Mouse (Mus musculus): ENCODE results near the gene Ksr2. TPM values are rescaled to one million over a fixed set of nuclear protein-coding genes. Genes with fewer than 3 reads are reported as not detected.

The Ksr2 gene
- total RNA-seq, 2 experiments from 2014 or later, result 33.1 to 34.6 TPM

DNA sequence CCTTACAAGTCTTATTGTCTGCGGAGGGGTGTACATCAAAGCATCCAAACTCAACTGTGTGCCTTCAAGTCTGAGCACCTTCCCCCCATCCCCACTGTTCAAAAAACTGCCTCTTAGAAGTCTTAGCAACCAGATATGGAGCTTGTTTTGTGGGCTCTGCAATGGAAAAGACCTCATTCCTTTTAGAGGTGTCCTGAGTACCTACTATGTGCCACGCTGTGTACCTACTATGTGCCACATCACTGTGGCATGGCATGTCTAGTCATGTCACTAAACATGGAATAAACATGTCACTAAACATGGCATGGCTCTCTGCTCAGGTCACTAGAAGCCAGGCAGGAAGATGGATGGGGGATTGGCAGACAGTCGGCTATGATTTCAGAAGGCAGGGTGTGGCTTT lies 268.4 kb downstream of the Ksr2 start:
- DNase-seq (ENCODE audit: low spot score in 2 of 2), result no peak

DNA sequence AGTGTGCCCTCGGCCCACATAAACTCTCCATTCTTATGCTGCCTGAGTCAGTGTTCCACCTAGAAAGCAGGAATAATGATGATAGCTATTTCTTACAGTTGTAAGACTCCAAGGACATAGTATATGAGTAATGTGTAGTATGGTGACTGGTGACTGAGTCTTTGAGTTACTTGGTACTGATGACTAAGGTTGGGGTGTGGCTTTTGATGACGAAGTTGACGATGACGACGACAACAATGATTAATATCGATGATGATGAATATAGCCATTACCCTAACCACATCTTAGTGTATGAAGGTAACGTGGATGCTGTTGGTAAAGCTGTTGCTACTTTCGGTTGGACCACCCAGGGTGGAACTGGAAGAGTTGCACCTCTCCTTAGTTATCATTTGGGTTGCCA lies 270.7 kb downstream of the Ksr2 start:
- no peak for DNase-seq (ENCODE audit: low spot score in 2 of 2)

DNA sequence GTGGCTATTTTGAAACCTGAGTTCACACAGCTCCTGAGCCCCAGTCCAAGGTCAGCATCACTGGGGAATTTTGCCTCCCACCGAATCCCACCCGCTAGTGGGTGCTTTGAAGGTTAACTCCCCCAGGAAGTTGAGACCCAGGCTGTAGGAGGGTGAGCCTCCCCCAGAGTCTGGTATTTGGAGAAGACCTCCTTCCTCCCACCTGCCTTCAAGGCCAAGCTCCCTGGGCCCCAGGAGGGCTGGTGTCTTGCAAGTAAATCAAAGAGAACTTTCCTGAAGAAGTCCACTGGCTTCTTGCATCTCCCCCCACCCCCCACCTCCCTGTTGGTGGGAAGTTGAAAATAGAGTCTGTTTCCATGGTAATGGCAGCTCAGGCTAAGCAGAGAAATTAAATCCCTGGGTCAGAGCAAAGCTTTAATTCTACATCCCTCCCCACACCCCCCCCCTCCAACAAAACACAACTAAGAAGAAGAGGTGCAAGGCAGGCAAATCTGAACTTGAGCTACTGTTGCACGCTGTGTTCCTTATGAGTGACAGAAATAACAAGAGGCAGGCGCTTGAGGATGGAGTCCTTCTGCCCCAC lies 274.1 kb downstream of the Ksr2 start:
- no peak for DNase-seq (ENCODE audit: low spot score in 2 of 2)

DNA sequence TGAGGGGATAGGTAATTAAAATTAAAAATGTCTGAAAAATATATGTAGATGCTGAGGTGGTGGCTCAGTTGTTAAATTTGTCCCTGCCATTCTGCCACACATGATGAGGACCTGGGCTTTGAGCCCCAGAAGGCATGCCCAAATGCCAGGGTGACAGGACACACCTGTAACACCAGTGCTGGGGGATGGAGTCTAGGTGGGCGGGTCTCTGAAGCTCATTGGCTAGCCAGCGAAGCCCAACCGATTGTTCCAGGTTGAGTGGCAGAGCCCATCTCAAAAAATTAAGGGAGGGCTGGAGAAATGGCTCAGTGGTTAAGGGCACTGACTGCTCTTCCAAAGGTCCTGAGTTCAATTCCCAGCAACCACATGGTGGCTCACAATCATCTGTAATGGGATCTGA lies 274.9 kb downstream of the Ksr2 start:
- DNase-seq (ENCODE audit: low spot score in 2 of 2), result no peak

DNA sequence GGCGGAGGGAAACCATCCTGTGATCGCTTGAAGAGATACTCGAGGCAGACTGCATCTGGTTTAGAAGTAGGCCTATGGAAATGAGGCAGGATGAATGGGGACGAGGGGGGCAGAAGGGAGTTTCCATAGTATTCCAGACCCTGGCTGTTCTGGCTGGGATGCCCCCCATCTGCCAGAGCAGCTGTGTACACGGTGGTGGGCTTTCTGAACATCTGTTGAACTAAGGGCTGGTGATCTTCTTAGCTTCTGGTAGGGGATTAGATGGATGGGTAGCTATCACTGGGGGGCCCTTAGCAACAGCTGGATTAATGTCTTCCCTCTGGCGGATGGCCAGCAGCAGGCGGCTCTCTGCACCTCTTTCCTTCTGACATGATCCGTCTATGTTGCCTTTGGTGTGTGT lies 276.0 kb downstream of the Ksr2 start:
- no peak for DNase-seq (ENCODE audit: low spot score in 2 of 2)

DNA sequence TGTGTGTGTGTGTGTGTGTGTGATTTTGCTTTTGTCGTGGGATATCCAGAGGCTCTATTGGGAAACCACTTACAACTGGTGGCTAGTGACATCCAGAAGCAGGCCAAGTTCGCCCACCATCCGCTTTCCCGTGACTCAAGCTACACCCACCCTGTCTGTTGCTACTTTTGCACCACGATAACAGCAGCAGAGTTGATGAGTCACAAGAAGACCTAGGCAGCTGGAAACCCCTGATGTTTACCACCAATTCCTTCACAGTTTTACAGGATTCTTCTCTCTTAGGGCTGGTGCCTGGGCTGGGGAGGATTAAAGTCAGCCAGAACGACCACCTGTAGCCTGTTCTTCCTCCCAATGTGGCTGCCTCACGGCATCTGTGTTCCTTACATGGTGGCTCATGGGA lies 277.5 kb downstream of the Ksr2 start:
- no peak for DNase-seq (ENCODE audit: low spot score in 2 of 2)

DNA sequence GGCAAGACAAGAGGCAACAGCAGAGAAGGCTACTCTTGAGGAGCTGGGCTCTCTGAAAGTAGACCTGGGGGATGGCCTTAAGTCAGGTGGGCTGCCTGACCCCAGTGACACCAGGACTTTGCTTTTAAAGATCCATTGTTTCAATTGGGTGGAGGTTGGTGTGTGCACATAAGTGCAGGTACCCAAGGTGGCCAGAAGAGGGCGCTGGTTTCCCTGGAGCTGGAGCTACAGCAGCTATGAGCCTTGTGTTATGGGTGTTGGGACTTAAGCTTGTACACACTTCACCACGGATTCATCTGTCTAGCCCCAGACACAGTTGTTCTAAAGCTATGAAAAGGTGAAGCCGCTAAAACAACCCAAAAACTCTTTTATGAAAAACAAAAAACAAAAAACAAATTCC lies 279.8 kb downstream of the Ksr2 start:
- DNase-seq (ENCODE audit: low spot score in 2 of 2), result no peak

DNA sequence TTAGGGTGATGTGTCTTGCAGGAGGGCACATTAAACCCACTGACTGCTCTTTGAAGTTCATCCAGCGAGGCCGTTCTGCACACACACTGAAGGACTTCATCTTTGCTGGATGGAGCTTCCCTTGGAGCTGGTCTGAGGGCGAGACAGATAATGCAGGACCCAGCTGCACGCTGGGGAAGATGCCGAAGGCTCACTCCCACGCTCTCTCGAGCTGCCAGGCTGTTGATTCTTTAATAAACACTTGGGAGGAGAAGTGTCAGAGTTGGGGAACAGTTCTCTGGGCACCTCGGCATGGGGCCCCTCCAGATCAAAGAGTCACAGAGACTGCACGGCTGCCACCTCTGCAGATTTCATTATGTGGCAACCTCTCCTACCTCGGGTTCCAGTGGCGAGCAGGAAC lies 280.8 kb downstream of the Ksr2 start:
- no peak for DNase-seq (ENCODE audit: low spot score in 2 of 2)

DNA sequence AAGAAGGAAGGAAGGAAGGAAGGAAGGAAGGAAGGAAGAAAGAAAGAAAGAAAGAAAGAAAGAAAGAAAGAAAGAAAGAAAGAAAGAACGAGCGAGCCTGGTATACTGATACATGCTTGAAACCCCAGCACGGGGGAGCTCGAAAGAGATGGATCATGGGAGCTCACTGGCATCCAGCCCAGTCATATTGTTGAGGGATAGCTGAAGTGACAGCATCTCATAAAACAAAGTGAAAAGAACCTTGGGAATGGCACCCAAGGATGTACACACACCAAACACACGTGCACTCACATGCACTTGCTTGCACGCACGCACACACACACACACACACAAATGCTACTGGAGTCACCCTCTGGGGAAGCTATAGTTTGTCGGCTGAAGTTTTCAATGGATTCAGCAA lies 282.6 kb downstream of the Ksr2 start:
- DNase-seq (ENCODE audit: low spot score in 2 of 2), result no peak

DNA sequence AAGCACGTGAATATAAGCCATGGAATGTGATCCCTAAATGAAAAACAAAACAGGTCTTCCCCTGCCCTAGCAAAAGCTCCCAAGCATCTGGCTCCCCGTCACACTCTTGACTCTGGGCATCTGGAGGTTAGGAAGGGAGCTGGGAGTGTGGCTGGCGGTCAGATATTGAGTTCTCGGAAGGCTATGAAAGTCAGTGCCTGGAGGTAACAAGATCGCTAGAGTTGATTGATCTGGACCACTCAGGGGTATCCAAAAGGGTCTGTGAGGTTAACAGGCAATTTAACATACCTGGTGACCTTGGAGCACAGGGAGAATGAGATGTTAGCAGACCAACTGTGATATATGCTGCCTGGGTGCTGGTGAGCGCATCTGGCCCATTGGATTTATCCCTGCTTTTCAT lies 283.8 kb downstream of the Ksr2 start:
- DNase-seq (ENCODE audit: low spot score in 2 of 2), result no peak

DNA sequence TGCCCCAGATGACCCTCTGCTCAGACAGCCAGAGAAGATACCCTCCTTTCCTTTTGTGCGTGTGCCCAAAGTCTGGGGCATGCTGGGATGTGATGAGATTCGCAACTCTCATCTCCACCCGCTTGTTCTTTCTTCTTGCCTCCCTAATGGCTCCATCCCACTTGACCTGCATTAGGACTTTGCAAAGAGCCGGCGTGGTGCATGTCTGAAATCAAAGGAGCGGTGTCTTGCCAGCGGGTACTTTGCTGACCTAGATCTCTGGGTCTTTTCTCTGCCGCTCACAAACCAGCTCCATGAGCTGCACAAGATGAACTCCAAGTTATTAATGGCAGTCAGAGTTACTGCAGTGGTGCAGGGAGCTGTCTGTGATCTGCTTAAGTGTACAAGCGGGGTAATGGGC lies 290.6 kb downstream of the Ksr2 start:
- no peak for DNase-seq (ENCODE audit: low spot score in 2 of 2)

DNA sequence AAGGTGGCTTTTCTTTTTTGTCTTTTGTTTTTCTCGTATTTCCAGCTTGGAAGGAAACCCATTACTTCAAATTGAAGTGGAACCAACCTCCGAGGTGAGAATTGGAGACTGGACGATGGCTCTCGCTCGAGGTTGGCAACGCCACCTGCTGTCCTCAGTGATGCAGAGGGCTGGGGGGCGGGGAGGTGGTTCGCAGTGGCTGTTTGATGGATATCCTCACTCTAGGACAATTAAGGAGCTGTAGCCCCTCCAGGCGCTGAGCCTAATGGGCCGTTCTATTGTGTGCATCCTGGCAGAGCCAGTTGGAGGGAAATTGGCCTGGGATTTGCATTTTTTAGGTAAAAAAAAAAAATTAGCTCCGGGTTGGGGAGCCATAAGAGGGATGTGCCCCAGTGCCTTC lies 292.8 kb downstream of the Ksr2 start:
- no peak for DNase-seq (ENCODE audit: low spot score in 2 of 2)

DNA sequence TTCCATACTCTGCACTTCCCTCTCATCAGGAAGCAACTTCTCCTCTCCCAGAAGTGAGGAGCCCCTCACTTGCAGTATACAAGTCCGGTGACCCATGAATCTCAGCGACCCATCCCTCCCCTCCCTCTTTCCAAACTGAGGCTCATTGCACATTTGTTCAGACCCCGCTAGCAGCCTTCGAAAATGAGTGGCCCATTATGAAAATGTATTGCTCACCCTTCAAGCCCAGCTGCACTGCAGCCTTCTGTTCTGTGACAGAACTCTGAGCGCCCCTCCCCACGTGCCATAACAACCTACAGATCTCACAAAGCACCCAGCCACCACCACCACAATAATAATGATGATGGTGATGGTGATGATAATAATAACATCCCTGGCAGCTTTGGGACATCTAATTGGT lies 295.5 kb downstream of the Ksr2 start:
- no peak for DNase-seq (ENCODE audit: low spot score in 2 of 2)

DNA sequence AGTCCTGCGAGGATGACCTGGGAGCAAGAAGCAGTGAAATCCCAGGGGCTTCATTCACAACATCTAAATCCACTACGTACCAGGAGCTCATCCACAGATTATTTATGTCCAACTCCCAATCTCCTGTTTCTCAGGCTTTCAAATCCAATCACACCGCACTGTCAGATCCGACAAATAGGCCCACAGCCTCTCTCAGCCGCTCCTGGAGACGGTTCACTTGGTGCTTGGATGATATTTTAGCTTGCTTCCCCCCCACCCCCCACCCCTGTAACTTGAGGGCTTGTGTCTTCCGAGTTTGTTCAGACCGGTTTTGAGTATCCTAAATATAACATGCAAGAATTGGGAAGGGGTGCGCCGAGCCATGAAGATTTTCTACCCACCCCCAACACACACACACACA lies 297.8 kb downstream of the Ksr2 start:
- DNase-seq (ENCODE audit: low spot score in 2 of 2), result no peak

DNA sequence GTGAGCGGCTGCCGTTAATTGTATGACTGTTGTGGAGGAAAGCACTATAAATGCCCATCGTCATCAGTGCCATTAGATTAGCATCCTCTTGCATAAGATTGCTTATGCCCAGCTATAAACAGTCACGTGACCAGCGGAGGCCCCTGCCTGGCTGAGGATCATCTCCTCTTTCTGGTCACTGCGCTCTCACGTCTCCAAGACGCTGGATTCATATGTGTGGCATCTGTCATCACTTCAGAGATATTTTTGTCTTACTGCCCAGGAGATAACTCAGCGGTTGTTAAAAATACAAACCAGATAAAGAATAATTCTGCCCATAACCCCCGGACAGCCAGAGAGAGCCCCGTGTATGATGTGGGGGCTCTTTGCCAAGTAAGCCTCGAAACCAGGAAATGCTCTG lies 298.4 kb downstream of the Ksr2 start:
- no peak for DNase-seq (ENCODE audit: low spot score in 2 of 2)

DNA sequence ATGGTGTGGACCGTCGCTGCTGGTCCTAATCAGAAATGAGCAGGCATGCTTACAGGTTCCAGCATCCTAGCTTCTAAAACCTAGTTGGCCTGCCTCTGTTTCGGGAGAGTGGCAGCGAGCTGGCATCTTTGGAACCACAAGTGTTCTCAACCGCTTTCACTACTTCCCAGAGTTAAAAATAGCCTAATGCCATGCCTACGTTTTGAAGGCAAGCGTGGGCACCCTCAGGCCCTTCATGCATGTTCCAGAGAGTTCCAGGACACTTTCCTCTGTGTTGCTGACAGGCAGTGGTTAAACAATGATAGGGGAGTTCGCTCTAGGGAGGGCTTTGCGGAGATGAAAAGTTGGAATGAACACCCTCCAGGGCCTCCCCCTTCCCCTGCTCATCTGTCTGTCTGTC lies 303.3 kb downstream of the Ksr2 start:
- no peak for DNase-seq (ENCODE audit: low spot score in 2 of 2)

DNA sequence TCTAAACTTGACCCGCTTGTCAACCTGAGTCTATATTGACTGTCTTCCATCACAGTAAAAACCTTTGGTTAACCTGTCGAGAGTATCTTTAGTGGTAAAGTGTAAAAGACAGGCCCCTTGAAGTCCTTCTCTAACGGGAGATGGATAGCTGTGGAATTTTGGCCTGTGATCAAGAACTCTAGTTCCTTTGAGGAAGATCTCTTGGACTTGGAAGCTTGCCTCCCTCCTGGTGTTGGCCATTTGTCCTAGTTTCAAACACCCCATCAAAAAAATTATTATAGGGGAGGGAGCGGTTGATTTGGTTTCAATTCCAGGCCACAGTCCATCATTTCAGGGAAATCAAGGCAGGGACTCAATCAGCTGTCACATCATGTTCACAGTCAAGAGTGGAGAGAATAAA lies 309.5 kb downstream of the Ksr2 start:
- no peak for DNase-seq (ENCODE audit: low spot score in 2 of 2)

DNA sequence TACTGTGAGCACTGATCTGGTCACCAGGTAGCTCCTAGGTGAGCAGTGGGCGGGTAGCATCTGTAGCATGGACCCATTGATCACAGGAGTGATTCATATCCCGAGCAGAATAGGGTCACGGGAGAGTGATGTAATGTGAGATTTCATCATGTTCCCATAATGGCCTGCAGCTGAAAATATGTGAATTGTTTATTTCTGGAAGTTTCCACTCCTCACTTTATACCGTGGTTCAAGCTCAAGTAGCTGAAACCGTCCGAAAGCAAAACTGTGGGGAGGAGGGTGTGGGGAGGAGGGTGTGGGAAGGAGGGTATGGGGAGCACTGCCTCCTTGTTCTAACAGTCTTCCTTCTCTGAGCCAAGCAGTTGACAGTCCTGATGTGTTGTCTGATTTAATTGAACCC lies 312.7 kb downstream of the Ksr2 start:
- DNase-seq (ENCODE audit: low spot score in 2 of 2), result no peak

DNA sequence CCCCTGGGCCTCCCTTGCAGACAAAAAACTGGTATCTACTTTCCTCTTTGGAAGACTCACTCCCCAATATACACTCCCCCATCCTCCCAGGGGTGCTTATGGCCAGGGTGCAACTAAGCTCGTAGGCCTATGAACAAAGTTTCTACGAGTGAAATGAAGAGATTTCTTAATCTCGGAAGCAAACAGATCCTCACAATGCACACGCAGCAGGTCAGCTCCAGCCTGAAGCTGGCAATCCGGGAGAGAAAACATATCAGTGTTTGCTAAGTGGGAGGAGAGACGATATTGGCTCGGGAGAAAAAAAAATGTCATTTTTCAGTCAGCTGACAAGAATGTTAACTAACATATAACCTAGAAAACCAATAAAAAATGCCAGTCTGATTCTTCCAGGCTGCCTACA lies 313.3 kb downstream of the Ksr2 start:
- no peak for DNase-seq (ENCODE audit: low spot score in 2 of 2)

DNA sequence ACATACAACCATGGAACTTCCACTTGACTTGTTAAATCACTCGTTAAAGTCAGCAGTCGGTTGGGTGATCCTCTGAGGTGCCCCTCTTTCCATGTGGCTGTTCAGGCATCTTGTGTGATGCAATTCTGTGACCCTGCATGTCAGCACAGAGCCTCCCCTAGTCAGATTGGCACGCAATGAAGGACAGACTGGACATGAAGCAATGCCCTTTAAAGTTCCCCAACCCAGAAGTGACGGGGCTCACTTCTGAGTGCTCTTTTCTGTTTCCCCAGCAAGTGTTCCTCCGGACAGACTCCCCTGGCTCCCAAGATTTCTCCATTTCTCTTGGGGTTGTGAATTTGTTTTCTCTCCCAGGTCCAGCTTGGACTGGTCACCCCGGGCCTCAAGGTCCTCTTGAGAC lies 317.5 kb downstream of the Ksr2 start:
- no peak for DNase-seq (ENCODE audit: low spot score in 2 of 2)

DNA sequence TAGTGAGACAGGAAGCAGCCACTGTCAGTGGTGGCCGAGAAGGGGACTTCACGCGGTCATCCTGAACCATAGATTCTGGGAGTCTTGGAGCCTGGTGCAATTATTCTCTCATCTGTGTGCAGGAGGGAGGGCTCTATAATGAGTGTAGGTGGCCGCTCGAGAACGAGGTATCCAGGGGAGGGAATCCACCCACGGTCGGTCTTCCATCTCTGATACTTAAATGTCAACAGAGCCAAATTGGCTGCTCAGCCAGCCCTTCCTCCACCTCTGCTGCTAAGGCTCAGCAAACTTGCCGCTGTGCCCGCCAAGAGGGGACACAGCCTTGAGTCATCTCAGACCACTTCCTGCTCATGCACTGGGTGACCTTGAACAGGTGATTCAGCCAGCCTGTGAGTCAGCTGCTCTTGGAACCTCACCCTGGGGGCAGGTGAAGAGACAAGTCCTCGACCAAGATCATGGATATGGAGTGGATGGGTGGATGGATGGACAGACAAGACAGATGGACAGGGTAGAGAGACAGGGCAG lies 330.9 kb downstream of the Ksr2 start:
- DNase-seq (ENCODE audit: low spot score in 2 of 2), result no peak

DNA sequence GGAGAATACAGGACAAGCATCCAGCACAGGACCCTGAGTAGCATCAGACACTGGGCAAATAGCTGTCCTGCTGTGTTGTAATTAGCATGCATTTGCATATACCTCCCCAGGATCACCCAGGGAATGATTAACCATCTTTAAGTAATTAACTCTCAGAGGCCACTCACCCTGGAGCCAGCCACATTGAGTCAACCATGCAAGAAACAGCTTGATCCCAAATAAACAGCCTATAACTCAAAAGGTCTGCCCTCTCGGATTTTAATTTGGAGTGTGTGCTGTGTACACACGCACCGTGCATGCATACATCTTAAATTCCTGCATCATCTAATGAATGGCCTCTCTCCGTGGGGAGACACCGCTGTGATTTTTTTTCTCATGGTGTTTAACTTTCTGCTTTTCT lies 335.6 kb downstream of the Ksr2 start:
- no peak for DNase-seq (ENCODE audit: low spot score in 2 of 2)

DNA sequence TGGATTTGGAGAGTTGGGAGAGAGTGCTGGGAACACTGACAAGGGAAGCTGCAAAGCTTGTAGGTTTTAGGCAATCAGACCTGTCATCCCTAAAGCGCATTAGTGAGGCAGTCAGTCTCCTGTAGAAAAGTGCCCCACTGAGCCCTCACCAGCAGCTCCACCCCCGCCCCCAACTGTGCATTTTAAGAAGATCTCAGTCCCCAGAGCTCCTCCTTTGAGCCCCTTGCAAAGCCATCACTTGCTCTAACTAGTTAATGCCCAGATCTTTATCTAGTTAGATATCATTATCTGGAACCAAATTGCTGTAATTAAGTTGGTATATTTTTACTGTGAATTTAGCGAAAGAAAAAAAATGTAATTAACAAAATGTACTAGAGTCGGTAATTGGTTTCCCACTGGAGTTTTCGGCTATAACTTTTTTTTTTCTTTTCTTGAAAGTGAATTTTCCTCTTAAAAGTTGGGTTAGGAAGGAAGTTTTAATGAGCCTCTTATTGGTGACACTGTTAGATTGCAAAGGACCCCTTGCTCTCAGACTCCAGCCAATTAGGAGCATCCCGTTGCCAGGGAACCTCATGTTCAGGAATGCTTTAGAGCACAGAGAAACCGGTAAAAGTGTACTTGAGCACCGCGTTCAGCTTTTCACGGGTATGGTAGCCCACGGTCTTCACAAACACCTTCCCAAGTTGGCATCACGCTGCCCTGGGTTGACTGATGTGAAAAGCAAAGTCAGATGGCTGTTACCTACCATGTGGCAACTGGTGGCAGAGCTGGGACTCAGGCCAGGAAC lies 344.1 kb downstream of the Ksr2 start:
- DNase-seq (ENCODE audit: low spot score in 2 of 2), result peak in 1 of 2 experiments; percentile 20

All from layer of hippocampus, postnatal 10 days (tissue).